Comparison of ENCODE assay signal across 15 mouse cellular contexts in the genomic region with DNA sequence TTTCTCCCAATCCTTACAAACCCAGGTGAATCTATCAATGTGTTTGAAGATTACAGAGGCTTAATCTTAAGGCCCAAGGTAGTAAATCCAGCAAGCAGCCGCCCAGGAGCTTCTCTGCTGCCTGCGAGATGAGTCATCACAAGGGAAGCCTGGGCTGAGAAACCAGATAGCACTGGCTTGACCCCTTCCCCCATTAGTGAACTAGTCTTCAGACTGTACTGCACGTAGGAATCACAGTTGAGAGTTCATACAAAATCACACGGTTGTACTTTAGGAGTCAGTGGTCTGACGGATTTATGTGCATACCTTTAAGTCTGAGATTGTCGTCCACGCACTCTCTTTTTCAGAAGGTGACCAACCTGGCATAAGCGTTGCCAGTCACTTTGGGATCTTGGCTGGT. TPM values are rescaled to one million over a fixed set of nuclear protein-coding genes. Genes with fewer than 3 reads are reported as not detected.
A peak's percentile ranks its signal among the peaks of the same experiment; 100 is the strongest.
DNase-seq lines count a peak whose midpoint lies in the region; ATAC-seq and TF ChIP-seq lines count a peak whose summit lies in the region.
"Had no signal": no experiment of that assay in that cellular context is flagged by ENCODE, and none has a peak within 500 bp of the region (broad histone marks: within the 10 kb centered on the region; RNA-seq: fewer than 3 reads in every experiment).

No protein-coding gene starts in this region.

- no peak overlapping the region for H3K4me3 ChIP-seq in heart, postnatal 0 days (ENCODE audit: low read depth, low read length)
- H3K4me3 ChIP-seq: layer of hippocampus, adult 2 months; stomach, embryonic 15.5 days had no signal

- no peak overlapping the region for H3K27ac ChIP-seq in heart, postnatal 0 days (ENCODE audit: low read depth)
- H3K27ac ChIP-seq: hindbrain, embryonic 14.5 days; layer of hippocampus, adult 2 months; stomach, embryonic 15.5 days had no signal

- H3K9me3 ChIP-seq in heart, postnatal 0 days (replicated peaks; ENCODE audit: control insufficient read depth, low read length) = no peaks in the 10 kb centered on the region
- H3K9me3 ChIP-seq: stomach, embryonic 15.5 days had no signal

- 44% methylated on average over 8 of the region's 8 CpGs for WGBS in heart, postnatal 0 days

- H3K36me3 ChIP-seq in heart, postnatal 0 days (replicated peaks; ENCODE audit: control insufficient read depth, insufficient read depth, low read length) = no peaks in the 10 kb centered on the region
- H3K36me3 ChIP-seq: stomach, embryonic 15.5 days had no signal

- ATAC-seq in heart, postnatal 0 days (ENCODE audit: insufficient read depth, low read depth) = no peak
- ATAC-seq: lung, postnatal 0 days had no signal

- no peak for TF ChIP-seq CTCF in heart, postnatal 0 days (IDR thresholded peaks at IDR 0.05; ENCODE audit: low read depth)

- DNase-seq in adrenal gland, adult (ENCODE audit: inconsistent age in 2 of 2, low spot score in 1 of 2) = peak; percentile 44 to 76
- no peak for DNase-seq in adrenal gland, adult 8-10 months
- DNase-seq in heart, postnatal 0 days (ENCODE audit: low spot score) = peak; percentile 48
- no peak for DNase-seq in heart, adult 8-10 months (ENCODE audit: low spot score)
- peak; percentile 84 for DNase-seq in 3T3-L1 (ENCODE audit: low read depth, low spot score)
- peak; percentile 61 for DNase-seq in embryo, embryonic 11 days
- DNase-seq in layer of hippocampus, adult 18-20 months (ENCODE audit: low spot score in 2 of 2) = no peak
- DNase-seq in left cerebral cortex, adult 8-10 months (ENCODE audit: low spot score in 2 of 2) = no peak
- DNase-seq: cerebellum, postnatal 10 days; midbrain, embryonic 14.5 days; right cerebral cortex, postnatal 25 days had no signal

- no peak overlapping the region for H3K9ac ChIP-seq in heart, postnatal 0 days (replicated peaks; ENCODE audit: low read depth, low read length)
- H3K9ac ChIP-seq: hindbrain, embryonic 14.5 days; stomach, embryonic 15.5 days had no signal

- H3K4me2 ChIP-seq in heart, postnatal 0 days (ENCODE audit: low read depth, low read length) = no peak overlapping the region
- H3K4me2 ChIP-seq: hindbrain, embryonic 14.5 days; stomach, embryonic 15.5 days had no signal

- no peak for TF ChIP-seq EP300 in heart, postnatal 0 days (IDR thresholded peaks at IDR 0.05; ENCODE audit: low read depth)

- H3K4me1 ChIP-seq in heart, postnatal 0 days (ENCODE audit: control insufficient read depth, insufficient read depth) = peaks cover 8% of the 10 kb centered on the region

- H3K27me3 ChIP-seq in heart, postnatal 0 days (ENCODE audit: control insufficient read depth, insufficient read depth, low read length) = no peaks in the 10 kb centered on the region
- H3K27me3 ChIP-seq: stomach, embryonic 15.5 days had no signal

RNA-seq across cellular contexts. Expression of gene Sgce, which starts 13.8 kb away (rescaled TPM):
- 10 to 100 TPM; 67.4 to 94.6 (median 82.5) TPM for total RNA-seq in adrenal gland, adult 8-10 months (2022)
- total RNA-seq in heart, postnatal 0 days (2014; rRNA removed; ENCODE audit: low replicate concordance) = 31.3 and 36.6 TPM in 2 replicates
- 50.8 and 53.0 TPM in 2 replicates for polyA plus RNA-seq in heart, postnatal 0 days (2015; fragmentation: Nextera tagmentation; extraction: Ambion mirVana)
- total RNA-seq in heart, adult 8-10 months (2022) = 10 to 100 TPM; 15.6 to 19.6 (median 17.3) TPM
- 10 to 100 TPM; 35.2 to 35.8 TPM for total RNA-seq in layer of hippocampus, adult 18-20 months (2021)
- 10 to 100 TPM; 33.0 to 37.0 (median 35.7) TPM for total RNA-seq in left cerebral cortex, adult 8-10 months (2022)

RNA-seq across cellular contexts. Expression of gene Peg10, which starts 13.9 kb away (rescaled TPM):
- 100 to 1,000 TPM; 229 to 471 (median 312) TPM for total RNA-seq in adrenal gland, adult 8-10 months (2022)
- total RNA-seq in heart, postnatal 0 days (2014; rRNA removed; ENCODE audit: low replicate concordance) = 6.5 and 9.3 TPM in 2 replicates
- 0.41 and 0.42 TPM in 2 replicates for polyA plus RNA-seq in heart, postnatal 0 days (2015; fragmentation: Nextera tagmentation; extraction: Ambion mirVana)
- 1 to 10 TPM in 2 of 4 experiments, under 1 TPM in 2; 0.83 to 1.2 (median 1.0) TPM for total RNA-seq in heart, adult 8-10 months (2022)
- total RNA-seq in layer of hippocampus, adult 18-20 months (2021) = 10 to 100 TPM; 10.3 to 12.2 TPM
- total RNA-seq in left cerebral cortex, adult 8-10 months (2022) = 10 to 100 TPM; 15.3 to 18.5 (median 16.4) TPM

Comparison
In these comparisons a context has a peak if more than half of its experiments do, and no peak if none do; other contexts are left out.
1. DNase-seq: peak in adrenal gland, adult (2 of 2), heart, postnatal 0 days (single experiment), 3T3-L1 (single experiment) and embryo, embryonic 11 days (single experiment); none in adrenal gland, adult 8-10 months (single experiment), heart, adult 8-10 months (single experiment), layer of hippocampus, adult 18-20 months (0 of 2) and left cerebral cortex, adult 8-10 months (0 of 2).
2. RNA of gene Peg10, which starts 13.9 kb away (total RNA-seq): 229 to 471 TPM in adrenal gland, adult 8-10 months; 15.3 to 18.5 TPM in left cerebral cortex, adult 8-10 months, 10.3 to 12.2 TPM in layer of hippocampus, adult 18-20 months, 6.5 to 9.3 TPM in heart, postnatal 0 days and 0.83 to 1.2 TPM in heart, adult 8-10 months; every median in the first group is over 10 times any median in the second.